Mouse (Mus musculus): ENCODE results near the gene Diaph2. TPM values are rescaled to one million over a fixed set of nuclear protein-coding genes. Genes with fewer than 3 reads are reported as not detected.
"Not testable (repeated sequence)": the region's sequence is repeated elsewhere in the genome, so short reads cannot be mapped to it uniquely, and the experiment has no call there.

Diaph2 gene
- polyA plus RNA-seq, 1 experiment from 2014 or later = 6.6 TPM

DNA sequence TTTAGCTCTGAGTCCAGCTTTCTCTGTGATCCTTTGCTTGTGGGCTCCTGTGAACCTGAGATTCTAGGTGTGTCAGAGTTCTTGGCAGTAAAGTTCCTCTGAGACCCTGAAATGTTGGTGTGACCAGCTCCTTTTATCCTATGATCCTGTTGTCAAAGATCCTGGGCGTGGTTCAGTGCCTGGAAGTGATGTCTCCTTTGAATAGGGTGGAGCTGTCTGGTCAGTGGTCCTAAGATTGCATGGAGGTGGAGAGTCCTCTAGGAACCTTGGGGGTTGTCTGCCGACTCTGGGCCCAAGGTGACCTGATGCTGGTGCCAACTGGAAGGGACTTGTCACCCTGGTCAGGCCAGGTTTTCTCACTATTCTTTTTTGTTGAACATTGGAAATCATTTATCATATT lies 176.3 kb downstream of the Diaph2 start:
- H3K36me3 ChIP-seq = no peaks in the 10 kb centered on the region
- H3K4me2 ChIP-seq (replicated peaks) = no peak overlapping the region
- H3K9me3 ChIP-seq (replicated peaks) = no peaks in the 10 kb centered on the region
- WGBS = 87% methylated on average over 2 of the region's 2 CpGs
- no peak overlapping the region for H3K4me3 ChIP-seq
- no peak overlapping the region for H3K9ac ChIP-seq
- H3K27me3 ChIP-seq = no peaks in the 10 kb centered on the region
- no peak overlapping the region for H3K27ac ChIP-seq
- no peaks in the 10 kb centered on the region for H3K4me1 ChIP-seq
- no peak for ATAC-seq (ENCODE audit: low FRiP score)

DNA sequence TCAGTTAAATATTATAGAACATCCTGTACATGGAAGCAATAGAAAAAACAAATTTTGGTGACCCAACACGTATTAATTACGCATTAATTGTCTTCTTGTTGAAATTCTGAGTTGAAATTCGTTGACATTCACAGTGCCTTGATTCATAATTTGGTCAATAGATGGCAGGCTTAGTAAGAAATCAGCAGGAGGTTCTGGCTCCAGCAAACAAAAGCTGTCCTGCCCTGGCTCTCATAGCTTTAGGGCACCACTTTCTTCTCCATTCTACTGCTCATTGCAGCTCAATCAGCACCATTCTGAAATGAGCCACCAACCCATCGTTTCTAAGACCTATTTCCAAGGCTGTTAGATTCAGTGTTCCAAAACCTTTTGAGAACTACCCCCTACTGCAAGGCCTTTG lies 225.3 kb downstream of the Diaph2 start:
- H3K27ac ChIP-seq = no peak overlapping the region
- no peaks in the 10 kb centered on the region for H3K9me3 ChIP-seq (replicated peaks)
- H3K4me1 ChIP-seq = no peaks in the 10 kb centered on the region
- no peak for ATAC-seq (ENCODE audit: low FRiP score)
- no peak overlapping the region for H3K4me3 ChIP-seq
- no peaks in the 10 kb centered on the region for H3K27me3 ChIP-seq
- H3K36me3 ChIP-seq = no peaks in the 10 kb centered on the region
- 59% methylated on average over 4 of the region's 4 CpGs for WGBS
- H3K9ac ChIP-seq = no peak overlapping the region
- no peak overlapping the region for H3K4me2 ChIP-seq (replicated peaks)

DNA sequence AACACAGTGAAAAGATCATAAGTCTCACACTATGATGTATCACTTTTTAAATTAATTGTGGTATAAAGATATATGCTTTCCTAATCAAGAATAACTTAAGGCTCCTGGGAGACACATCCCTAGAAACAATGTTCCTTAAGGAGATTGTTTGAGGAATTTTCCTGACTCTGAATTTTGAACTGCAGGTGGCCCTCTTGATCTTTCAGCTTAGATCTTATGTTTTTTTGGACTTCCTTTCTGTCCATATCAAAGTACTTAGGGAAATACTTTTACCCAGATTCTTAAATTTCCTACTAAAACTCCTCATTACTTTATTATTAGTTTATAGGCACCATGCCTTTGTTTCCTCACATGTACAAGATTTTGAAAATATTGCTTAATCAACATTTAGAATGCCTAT lies 258.7 kb downstream of the Diaph2 start:
- H3K27me3 ChIP-seq = no peaks in the 10 kb centered on the region
- no peak overlapping the region for H3K4me3 ChIP-seq
- H3K27ac ChIP-seq = no peak overlapping the region
- no peak overlapping the region for H3K4me2 ChIP-seq (replicated peaks)
- ATAC-seq (ENCODE audit: low FRiP score) = no peak
- H3K36me3 ChIP-seq = no peaks in the 10 kb centered on the region
- no peaks in the 10 kb centered on the region for H3K9me3 ChIP-seq (replicated peaks)
- H3K9ac ChIP-seq = no peak overlapping the region
- H3K4me1 ChIP-seq = no peaks in the 10 kb centered on the region

DNA sequence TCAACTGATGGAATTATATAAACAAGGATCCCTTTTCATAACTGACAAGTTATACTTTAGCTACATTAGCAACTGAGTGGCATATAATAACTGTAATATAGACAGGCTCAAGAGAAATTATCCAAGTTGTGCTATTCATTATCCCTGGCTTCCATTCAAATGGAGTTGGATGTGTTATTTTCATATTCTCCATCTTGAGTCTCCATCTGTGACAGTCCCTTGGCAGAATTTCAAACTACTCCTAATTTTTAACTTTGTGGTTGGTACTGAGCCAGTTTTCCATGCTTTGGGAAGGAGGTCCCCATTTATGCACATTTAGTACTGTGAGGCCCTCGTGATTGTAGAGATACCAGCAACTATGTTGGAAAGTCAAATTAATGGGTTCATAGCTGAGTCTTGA lies 270.2 kb downstream of the Diaph2 start:
- Histone ChIP-seq H3K4me1 (no peaks in the 10 kb centered on the region), H3K9me3 (replicated peaks) (no peaks in the 10 kb centered on the region), H3K36me3 (no peaks in the 10 kb centered on the region), H3K27me3 (no peaks in the 10 kb centered on the region), H3K4me3 (no peak overlapping the region), H3K4me2 (replicated peaks) (no peak overlapping the region), H3K27ac (no peak overlapping the region), H3K9ac (no peak overlapping the region)
- 88% methylated on average over 1 of the region's 1 CpGs for WGBS
- ATAC-seq (ENCODE audit: low FRiP score) = no peak

DNA sequence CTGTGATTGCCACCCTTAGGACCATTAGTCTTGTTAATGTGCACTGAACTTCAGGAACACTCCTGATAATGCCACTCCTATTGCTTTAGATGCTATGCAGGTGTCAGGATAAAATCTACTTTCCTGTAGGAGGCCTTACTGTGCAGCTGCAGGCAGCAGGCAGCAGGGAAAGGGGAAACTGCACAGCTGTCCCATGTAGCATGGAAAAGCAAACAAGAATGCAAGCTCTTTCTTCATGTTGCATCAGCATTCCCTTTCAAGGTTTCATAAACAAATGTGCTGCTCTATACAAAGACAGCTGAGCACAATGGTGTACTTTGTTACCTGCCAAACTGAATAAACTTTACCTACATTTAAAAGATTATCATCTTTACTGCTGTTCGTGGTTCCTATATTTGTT lies 295.0 kb downstream of the Diaph2 start:
- H3K4me1 ChIP-seq = no peaks in the 10 kb centered on the region
- no peaks in the 10 kb centered on the region for H3K36me3 ChIP-seq
- no peak overlapping the region for H3K4me3 ChIP-seq
- H3K4me2 ChIP-seq (replicated peaks) = no peak overlapping the region
- ATAC-seq (ENCODE audit: low FRiP score) = no peak
- H3K9ac ChIP-seq = no peak overlapping the region
- H3K27ac ChIP-seq = no peak overlapping the region
- H3K9me3 ChIP-seq (replicated peaks) = no peaks in the 10 kb centered on the region
- H3K27me3 ChIP-seq = no peaks in the 10 kb centered on the region
- WGBS = 85% methylated on average over 1 of the region's 1 CpGs

DNA sequence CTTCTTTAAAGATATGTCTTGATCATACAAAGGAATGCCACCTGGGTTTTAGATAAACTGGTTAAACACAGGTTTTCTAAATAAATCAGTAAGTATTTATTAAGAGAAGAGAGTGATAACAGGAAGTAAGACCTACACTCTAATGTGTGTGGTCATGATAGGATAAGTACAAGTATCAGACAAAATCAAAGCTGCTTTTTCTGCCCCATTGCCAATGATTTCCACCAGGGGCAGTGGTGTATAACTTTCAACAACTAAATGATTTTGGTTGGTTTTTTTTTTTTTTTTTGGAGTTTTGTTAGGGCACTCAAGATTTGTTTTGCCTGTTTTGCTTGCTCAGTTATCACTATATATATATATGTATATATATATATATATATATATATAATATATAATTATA lies 399.7 kb downstream of the Diaph2 start:
- no peak overlapping the region for H3K4me2 ChIP-seq (replicated peaks)
- no peaks in the 10 kb centered on the region for H3K27me3 ChIP-seq
- no peaks in the 10 kb centered on the region for H3K36me3 ChIP-seq
- no peak overlapping the region for H3K9ac ChIP-seq
- no peaks in the 10 kb centered on the region for H3K4me1 ChIP-seq
- ATAC-seq (ENCODE audit: low FRiP score) = no peak
- H3K4me3 ChIP-seq = no peak overlapping the region
- H3K27ac ChIP-seq = no peak overlapping the region
- no peaks in the 10 kb centered on the region for H3K9me3 ChIP-seq (replicated peaks)

DNA sequence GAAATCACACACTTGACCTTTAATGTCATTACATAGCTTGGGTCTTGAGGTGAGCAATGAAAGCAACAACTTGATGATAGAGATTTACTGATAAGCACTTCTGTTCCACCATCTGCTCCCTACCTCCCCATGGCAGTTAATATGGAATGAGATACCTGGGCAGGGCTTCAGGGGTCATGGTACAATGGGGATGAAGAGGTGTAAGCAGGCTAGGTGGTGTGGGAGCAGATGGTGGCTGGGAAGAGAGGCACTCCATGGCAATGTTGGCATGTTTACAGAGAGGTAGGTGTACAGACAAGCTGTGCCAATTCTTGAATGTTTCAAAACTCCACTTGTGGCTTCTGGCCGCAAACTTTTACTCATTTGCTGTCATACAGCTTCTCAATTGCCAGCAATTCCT lies 402.6 kb downstream of the Diaph2 start:
- Histone ChIP-seq H3K9ac (no peak overlapping the region), H3K27ac (no peak overlapping the region), H3K27me3 (no peaks in the 10 kb centered on the region), H3K4me3 (no peak overlapping the region), H3K9me3 (replicated peaks) (no peaks in the 10 kb centered on the region), H3K4me2 (replicated peaks) (no peak overlapping the region), H3K36me3 (no peaks in the 10 kb centered on the region), H3K4me1 (no peaks in the 10 kb centered on the region)
- ATAC-seq (ENCODE audit: low FRiP score) = no peak
- WGBS = 92% methylated on average over 1 of the region's 1 CpGs

DNA sequence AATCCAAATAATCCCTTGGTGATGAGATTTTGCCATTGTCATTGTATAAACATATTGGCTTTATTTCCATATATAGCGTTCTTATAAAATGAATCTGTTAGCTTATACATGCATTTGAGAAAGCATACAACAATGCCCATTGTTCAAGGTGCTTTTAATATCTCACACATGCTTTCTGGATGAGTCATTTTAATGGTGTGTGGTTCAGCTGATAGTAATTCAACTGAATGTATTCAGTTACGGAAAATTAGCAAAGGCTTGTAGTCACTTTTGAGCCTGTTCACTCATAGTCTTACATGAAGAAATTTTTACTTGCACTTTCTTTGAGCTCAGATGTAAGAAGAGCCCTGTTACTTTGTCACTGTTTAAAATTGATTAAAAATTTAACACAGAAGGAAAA lies 423.6 kb downstream of the Diaph2 start:
- Histone ChIP-seq H3K27ac (no peak overlapping the region), H3K9me3 (replicated peaks) (no peaks in the 10 kb centered on the region), H3K27me3 (no peaks in the 10 kb centered on the region), H3K4me2 (replicated peaks) (no peak overlapping the region), H3K36me3 (no peaks in the 10 kb centered on the region), H3K9ac (no peak overlapping the region), H3K4me3 (no peak overlapping the region), H3K4me1 (no peaks in the 10 kb centered on the region)
- WGBS = 79% methylated on average over 2 of the region's 2 CpGs
- no peak for ATAC-seq (ENCODE audit: low FRiP score)

DNA sequence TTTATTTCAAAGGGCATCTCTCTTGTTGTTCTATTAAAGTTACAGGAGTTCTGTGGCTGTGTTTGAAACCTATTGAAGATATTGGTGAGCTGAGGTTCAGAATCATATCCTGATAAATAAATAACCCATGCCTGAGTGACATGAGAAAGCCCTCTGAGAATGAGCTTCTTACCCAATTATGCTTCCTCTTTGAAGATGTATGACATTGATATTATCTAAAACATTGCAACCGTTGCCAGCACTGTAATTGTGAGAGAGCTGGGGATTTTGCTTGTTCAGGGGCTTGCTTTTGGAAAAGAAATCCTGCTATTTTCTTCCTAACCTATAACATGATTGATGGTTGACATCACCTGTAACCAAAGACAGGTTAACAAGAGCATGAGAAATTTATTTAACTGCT lies 438.3 kb downstream of the Diaph2 start:
- Histone ChIP-seq H3K9me3 (replicated peaks) (no peaks in the 10 kb centered on the region), H3K4me1 (no peaks in the 10 kb centered on the region), H3K27me3 (no peaks in the 10 kb centered on the region), H3K9ac (no peak overlapping the region), H3K36me3 (no peaks in the 10 kb centered on the region), H3K4me2 (replicated peaks) (no peak overlapping the region), H3K4me3 (no peak overlapping the region), H3K27ac (no peak overlapping the region)
- 47% methylated on average over 1 of the region's 1 CpGs for WGBS
- no peak for ATAC-seq (ENCODE audit: low FRiP score)

DNA sequence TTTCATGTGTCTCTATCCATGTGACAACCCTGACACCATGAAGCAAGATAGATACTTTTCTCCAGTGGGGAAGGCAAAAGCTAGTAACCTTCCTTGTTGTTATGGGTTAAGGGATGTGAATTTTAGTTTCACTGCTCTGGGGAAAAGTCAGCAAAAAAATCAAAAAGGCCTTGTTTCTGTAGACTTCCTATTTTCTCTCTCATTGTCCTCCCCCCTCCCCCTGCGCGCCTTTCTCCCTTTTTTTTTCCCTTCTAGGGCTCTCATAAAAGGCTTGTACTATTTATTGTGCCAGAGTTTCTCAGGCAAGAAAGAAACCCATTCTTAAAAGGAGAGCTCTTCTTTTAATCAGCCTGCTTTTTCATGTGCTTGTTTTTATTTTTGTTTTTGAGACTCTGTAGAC lies 438.9 kb downstream of the Diaph2 start:
- H3K9ac ChIP-seq = no peak overlapping the region
- no peak overlapping the region for H3K4me3 ChIP-seq
- no peak overlapping the region for H3K27ac ChIP-seq
- ATAC-seq (ENCODE audit: low FRiP score) = no peak
- no peaks in the 10 kb centered on the region for H3K27me3 ChIP-seq
- 63% methylated on average over 1 of the region's 2 CpGs for WGBS
- H3K4me1 ChIP-seq = no peaks in the 10 kb centered on the region
- H3K36me3 ChIP-seq = no peaks in the 10 kb centered on the region
- no peaks in the 10 kb centered on the region for H3K9me3 ChIP-seq (replicated peaks)
- H3K4me2 ChIP-seq (replicated peaks) = no peak overlapping the region

DNA sequence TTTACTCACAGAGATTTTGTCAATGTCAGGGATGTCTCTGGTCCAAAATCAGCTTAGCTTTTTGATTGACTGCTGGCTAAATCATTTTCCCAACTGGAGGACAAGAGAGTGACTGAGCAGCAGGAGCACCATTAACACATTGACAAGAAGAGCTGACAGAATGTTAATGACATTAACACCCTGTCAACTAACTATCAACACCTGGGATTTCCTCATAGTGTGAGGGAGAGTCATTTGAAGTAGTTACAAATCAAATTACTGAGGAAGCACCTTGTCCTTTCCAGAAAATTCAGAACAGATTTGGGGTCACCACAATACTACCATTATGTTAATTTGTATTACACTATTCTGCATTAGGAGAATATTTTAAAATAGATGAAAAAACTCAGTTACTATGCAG lies 439.7 kb downstream of the Diaph2 start:
- ATAC-seq (ENCODE audit: low FRiP score) = no peak
- no peaks in the 10 kb centered on the region for H3K27me3 ChIP-seq

DNA sequence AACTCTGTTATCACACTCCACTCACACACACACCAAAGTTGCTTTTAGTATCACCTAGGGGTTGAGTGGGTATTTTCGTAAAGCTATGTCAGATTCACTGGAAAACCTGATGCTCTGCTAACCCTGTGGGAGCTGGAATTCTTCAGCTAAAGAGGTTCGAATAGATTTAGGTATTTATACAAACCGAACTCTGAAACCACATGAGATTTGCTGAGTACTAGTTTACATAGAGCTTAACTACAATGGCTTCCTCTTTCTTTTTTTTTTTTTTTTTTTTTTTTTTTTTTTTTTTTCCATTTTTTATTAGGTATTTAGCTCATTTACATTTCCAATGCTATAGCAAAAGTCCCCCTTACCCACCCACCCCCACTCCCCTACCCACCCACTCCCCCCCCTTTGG lies 447.9 kb downstream of the Diaph2 start:
- H3K9me3 ChIP-seq (replicated peaks); H3K9ac ChIP-seq; H3K4me2 ChIP-seq (replicated peaks); H3K36me3 ChIP-seq; H3K4me1 ChIP-seq; H3K27ac ChIP-seq; H3K4me3 ChIP-seq; H3K27me3 ChIP-seq; ATAC-seq (ENCODE audit: low FRiP score): not testable (repeated sequence)
- 84% methylated on average over 3 of the region's 3 CpGs for WGBS

More for the DNA sequence above, 439.7 kb downstream of the Diaph2 start:
- Histone ChIP-seq H3K9me3 (replicated peaks) (no peaks in the 10 kb centered on the region), H3K4me2 (replicated peaks) (no peak overlapping the region), H3K4me3 (no peak overlapping the region), H3K9ac (no peak overlapping the region), H3K4me1 (no peaks in the 10 kb centered on the region), H3K27ac (no peak overlapping the region), H3K36me3 (no peaks in the 10 kb centered on the region)

DNA sequence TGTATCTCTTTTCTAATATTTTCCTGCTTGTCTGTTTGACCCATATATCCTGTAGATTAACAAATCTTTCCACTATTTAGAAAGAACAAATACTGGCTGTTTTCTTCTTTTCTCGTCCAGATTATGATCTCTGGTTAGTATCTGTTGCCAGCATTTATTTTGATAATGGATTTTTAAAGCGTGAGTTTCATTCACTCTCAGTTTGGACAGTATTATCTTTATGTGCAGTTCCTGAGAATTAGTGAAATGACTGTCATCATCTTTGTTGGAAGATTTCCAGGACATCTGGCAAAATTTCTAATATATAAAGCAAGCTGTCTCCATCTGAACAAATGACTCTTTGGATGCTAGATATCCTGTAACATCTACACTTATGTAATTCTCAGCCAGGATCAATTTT lies 455.7 kb downstream of the Diaph2 start:
- no peak overlapping the region for H3K4me2 ChIP-seq (replicated peaks)
- no peak overlapping the region for H3K4me3 ChIP-seq
- no peak for ATAC-seq (ENCODE audit: low FRiP score)
- no peak overlapping the region for H3K9ac ChIP-seq
- no peaks in the 10 kb centered on the region for H3K4me1 ChIP-seq
- no peaks in the 10 kb centered on the region for H3K27me3 ChIP-seq
- 78% methylated on average over 2 of the region's 2 CpGs for WGBS
- no peak overlapping the region for H3K27ac ChIP-seq
- no peaks in the 10 kb centered on the region for H3K9me3 ChIP-seq (replicated peaks)
- no peaks in the 10 kb centered on the region for H3K36me3 ChIP-seq

DNA sequence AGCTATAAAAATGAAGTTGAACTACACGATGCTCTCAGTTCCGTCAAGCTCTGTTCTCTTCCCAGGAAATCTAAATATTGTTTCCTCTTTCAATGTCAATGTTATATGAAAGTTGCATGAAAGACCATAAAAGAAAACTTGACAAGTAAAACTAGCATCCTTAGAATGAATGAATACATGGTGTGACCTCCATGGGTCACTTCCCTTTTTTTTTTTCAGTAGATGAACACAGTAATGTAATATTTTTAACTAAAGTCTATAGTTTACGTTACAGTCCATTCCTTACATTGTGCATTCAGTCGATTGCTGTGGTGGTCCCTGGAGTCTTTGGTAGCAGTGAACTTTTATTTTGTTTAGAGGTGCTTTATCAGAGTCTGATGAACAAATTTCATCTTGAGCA lies 462.7 kb downstream of the Diaph2 start:
- Histone ChIP-seq H3K36me3 (no peaks in the 10 kb centered on the region), H3K9me3 (replicated peaks) (no peaks in the 10 kb centered on the region), H3K4me1 (no peaks in the 10 kb centered on the region), H3K4me3 (no peak overlapping the region), H3K9ac (no peak overlapping the region), H3K27me3 (no peaks in the 10 kb centered on the region), H3K4me2 (replicated peaks) (no peak overlapping the region), H3K27ac (no peak overlapping the region)
- ATAC-seq (ENCODE audit: low FRiP score) = no peak
- WGBS = 91% methylated on average over 4 of the region's 4 CpGs
